Mouse (Mus musculus): ENCODE results near the gene Sspn.
A peak's percentile ranks its signal among the peaks of the same experiment; 100 is the strongest.

Sspn gene

GRCm38 (mm10) chr6:145931341-145931740 is at the start of gene Sspn:
Gene Sspn (plus strand): TSS chr6:145931641.
- no peak for DNase-seq (ENCODE audit: low spot score in 2 of 2)

DNA sequence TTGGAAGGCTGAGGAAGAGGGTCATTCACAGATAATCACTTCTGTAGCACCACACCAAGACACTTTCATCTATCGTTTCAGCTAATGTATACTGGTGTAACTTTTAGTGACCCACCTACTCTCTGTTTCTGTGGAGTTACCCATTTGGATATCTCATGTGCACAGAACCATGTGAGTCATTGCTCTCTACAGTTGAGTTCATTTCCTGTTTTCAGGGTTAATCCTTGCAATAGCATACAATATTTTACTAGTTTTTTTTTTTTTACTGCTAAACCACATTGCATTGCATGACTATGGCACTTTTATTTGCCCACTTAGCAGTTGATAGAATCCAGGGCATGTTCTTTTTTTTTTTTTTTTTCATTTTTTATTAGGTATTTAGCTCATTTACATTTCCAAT is 48.4 kb upstream of the Sspn start:
- DNase-seq (ENCODE audit: low spot score in 2 of 2), result no peak

- DNase-seq (ENCODE audit: low spot score in 2 of 2), result no peak
Observed at GRCm38 (mm10) chr6:145883668-145884067, 47.8 kb upstream of the Sspn start.

- DNase-seq (ENCODE audit: low spot score in 2 of 2), result no peak
Observed at GRCm38 (mm10) chr6:145885069-145885468, 46.4 kb upstream of the Sspn start.

GRCm38 (mm10) chr6:145886277-145886676 is 45.2 kb upstream of the Sspn start:
- no peak for DNase-seq (ENCODE audit: low spot score in 2 of 2)

GRCm38 (mm10) chr6:145887719-145888118 is 43.7 kb upstream of the Sspn start:
- DNase-seq (ENCODE audit: low spot score in 2 of 2), result no peak

GRCm38 (mm10) chr6:145891951-145892350 is 39.5 kb upstream of the Sspn start:
- DNase-seq (ENCODE audit: low spot score in 2 of 2), result no peak

DNA sequence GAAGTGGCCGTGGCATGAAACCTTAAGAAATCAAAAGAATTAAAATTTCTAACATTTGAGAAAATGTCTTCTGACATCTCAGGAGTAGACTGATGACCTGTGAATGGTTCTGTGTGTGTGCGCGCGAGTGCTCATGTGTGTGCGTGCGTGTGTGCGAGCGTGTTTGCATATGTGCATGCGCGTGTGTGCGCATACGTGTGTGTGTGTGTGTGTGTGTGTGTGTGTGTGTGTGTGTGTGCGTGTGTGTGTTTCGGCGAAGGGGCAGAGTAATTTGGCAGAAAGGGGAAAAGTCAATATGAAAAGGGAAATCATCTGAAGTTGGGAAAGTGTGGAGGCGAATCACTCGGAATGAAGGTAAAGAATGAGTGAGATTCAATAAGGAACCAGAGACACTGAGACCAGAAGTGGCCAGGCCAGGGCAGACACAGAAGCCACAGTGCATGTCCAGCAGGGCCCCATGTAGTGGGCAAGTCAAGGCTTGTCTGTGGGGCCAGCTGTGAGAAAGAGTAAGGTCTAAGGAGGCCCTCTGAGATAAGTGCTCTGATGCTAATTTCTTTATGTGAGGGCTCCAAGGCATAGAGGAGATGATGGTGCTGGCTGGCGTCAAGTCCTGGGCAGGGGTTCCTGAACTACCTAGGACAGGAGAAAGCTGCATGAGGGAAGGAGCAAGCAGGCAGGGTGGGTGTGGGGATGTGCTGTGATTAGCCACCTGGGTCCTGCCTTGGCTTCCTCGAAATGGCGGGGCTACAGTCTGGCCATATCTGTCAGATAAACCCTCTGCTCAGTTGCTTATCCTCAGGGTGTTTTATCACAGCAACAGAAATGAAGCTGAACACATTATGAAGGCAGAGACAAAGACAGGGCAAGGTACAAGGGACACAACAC is 38.8 kb upstream of the Sspn start:
- DNase-seq (ENCODE audit: low spot score in 2 of 2), result no peak

GRCm38 (mm10) chr6:145893366-145894021 is 37.9 kb upstream of the Sspn start:
- no peak for DNase-seq (ENCODE audit: low spot score in 2 of 2)

DNA sequence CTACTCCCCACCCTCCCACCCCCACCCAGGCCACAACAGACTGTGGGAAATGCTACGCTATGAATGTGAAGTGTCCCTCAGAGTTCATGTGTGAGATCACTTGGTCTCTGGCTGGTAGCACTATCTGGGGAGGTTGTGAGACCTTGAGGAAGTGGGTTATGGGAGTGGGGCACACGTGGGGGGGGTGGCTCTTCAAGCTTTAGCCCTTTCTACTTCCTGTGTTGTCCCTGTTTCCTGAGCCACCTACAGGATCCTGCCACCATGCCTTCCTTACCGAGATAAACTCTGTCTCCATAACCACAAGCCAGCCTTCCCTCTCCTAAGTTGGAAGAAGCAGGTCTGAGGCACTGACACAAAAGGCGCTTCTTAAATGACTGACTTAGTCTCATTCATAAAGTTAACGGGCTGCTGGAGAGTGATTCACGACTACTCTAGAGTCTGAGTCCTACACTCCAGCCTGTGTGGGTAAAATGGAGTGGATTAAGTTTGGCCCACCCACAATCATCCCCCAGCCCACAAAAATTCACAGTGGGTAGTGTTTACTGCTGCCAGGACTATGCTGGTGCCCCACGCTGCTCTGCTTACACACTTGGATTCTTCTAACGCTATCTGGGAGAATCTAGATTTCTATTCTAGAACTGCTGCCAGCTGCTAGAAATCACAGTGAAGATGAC is 36.6 kb upstream of the Sspn start:
- DNase-seq (ENCODE audit: low spot score in 2 of 2), result no peak

- no peak for DNase-seq (ENCODE audit: low spot score in 2 of 2)
Observed at GRCm38 (mm10) chr6:145904169-145904568, 27.3 kb upstream of the Sspn start.

DNA sequence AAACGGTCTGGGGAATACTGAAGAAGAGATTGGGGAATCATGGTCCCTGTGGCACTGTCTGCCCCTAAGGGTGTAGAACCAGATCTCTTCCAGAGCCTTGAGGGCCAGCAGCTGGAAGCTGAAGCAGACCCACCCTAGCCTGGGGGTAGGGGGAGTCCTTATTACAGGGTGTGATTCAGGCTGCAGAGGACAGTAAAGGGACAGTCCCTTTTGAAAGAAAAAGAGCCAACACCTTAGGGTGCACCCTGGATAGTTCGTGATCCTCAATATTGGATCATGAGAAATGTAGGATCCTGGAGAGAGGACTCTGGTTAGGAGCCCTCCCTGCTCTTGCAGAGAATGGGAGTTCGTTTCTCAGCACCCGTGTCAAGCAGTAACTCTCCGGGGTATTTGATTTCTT is 26.8 kb upstream of the Sspn start:
- no peak for DNase-seq (ENCODE audit: low spot score in 2 of 2)

DNA sequence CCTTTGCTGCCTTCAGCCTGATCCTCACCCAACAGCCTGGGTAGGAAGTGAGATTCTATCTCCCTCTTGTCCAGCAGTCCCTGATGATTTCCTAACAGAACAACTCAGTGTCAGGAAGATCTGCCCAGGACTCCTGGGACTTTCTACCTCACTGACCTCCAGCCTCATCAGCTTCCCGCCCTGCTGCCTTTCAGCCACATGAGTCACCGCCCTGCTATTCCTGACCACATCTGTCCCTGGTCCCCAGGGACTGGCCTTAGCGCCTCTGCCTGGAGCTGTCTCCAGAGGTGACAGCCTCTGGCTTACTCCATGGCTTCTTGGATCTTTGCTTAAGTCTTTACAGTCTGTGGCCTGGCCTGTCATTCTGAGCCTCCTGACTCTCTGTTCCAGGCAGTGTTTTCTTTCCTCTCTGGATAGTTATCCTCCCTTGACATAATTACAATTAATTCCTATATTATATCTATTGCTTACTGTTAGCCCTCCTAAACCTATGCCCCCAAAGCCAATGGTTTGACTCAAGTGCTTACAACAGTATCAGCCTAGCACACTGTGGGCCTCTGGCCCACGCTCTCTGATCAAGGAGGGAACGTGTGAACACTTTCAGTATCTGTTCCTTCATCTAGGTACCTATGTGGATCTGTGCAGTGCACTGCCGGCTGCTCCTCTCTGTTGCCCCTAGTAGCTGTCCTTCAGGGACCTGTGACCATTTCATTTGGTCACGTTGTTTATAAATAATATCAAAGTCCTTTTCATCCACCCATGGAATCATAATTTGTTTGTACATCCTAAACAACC is 25.1 kb upstream of the Sspn start:
- no peak for DNase-seq (ENCODE audit: low spot score in 2 of 2)

GRCm38 (mm10) chr6:145909943-145910342 is 21.5 kb upstream of the Sspn start:
- DNase-seq (ENCODE audit: low spot score in 2 of 2), result no peak

- DNase-seq (ENCODE audit: low spot score in 2 of 2), result no peak
Observed at GRCm38 (mm10) chr6:145910469-145911426, 20.7 kb upstream of the Sspn start.

- no peak for DNase-seq (ENCODE audit: low spot score in 2 of 2)
Observed at GRCm38 (mm10) chr6:145912232-145912631, 19.2 kb upstream of the Sspn start.

GRCm38 (mm10) chr6:145915435-145915834 is 16.0 kb upstream of the Sspn start:
- no peak for DNase-seq (ENCODE audit: low spot score in 2 of 2)

DNA sequence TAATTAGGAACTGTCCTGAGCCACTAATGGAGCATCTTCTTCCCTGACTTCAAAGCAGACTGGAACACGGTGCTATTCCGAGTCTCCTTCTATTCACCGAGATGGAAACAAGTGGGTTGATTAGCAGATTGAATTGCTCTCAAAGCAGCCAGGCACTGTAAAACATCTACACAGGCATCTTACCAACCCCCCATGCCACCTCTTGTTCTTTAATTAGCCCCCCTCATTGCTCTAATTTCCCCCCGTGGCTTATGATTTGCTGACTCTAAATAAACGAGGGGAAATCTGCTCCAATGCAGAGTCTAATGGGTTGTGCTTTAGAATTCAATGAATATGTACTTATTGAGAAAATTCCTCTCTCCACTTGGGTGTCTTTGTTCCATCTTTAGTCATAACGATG is 15.0 kb upstream of the Sspn start:
- DNase-seq (ENCODE audit: low spot score in 2 of 2), result no peak

- no peak for DNase-seq (ENCODE audit: low spot score in 2 of 2)
Observed at GRCm38 (mm10) chr6:145918236-145918635, 13.2 kb upstream of the Sspn start.

DNA sequence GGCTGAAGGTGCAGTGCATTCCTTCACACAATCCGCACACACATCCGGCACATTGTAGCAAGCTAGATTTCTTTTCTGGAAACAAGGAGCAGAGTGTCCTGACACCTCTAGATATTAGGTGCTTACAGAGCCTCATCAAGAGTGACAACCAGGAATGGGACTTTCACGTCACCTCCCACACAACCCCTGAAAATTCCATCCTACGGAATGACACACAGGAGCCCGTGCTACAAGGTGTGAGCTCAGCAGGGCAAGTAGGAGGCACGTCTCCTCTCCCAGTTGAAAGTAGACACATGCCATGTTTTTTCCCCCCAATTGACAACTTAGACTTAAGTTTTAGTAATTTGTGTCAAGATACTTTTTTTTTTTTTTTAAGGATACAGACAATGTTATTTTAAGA is 7.8 kb upstream of the Sspn start:
- peak in 1 of 2 experiments; percentile 51 for DNase-seq (ENCODE audit: low spot score in 2 of 2)
